Mouse (Mus musculus) forebrain, embryonic 15.5 days (tissue): ENCODE measurements around the gene Gm10392. TPM values are rescaled to one million over a fixed set of nuclear protein-coding genes. Genes with fewer than 3 reads are reported as not detected.

Experiments used
- ATAC-seq: fragments of 200-750 bp; cut with Nextera tagmentation; replicated peaks from 2 replicates; pipeline ENCODE4 v1.8.0; 2017; ENCODE audit warnings: mild to moderate bottlenecking, moderate TSS enrichment, moderate library complexity
- H3K27ac ChIP-seq: fragments of 300-500 bp; sonication (generic); replicated peaks from 2 replicates; pipeline ENCODE4 v1.5.1; 2015; ENCODE audit warnings: mild to moderate bottlenecking, inconsistent platforms
- H3K27me3 ChIP-seq: fragments of 300-500 bp; sonication (generic); 2 replicates; pipeline ENCODE4 v1.6.1; 2015; ENCODE audit warnings: inconsistent platforms
- H3K36me3 ChIP-seq: fragments of 300-500 bp; sonication (generic); 2 replicates; pipeline ENCODE4 v1.6.1; 2015; ENCODE audit warnings: mild to moderate bottlenecking, inconsistent platforms
- H3K4me1 ChIP-seq: fragments of 300-500 bp; sonication (generic); 2 replicates; pipeline ENCODE4 v1.6.1; 2015; ENCODE audit warnings: inconsistent platforms
- H3K4me2 ChIP-seq: fragments of 300-500 bp; sonication (generic); replicated peaks from 2 replicates; pipeline ENCODE4 v1.6.1; 2015; ENCODE audit warnings: mild to moderate bottlenecking, inconsistent platforms
- H3K4me3 ChIP-seq: fragments of 300-500 bp; sonication (generic); 2 replicates; pipeline ENCODE4 v1.5.1; 2015; ENCODE audit warnings: mild to moderate bottlenecking, inconsistent platforms
- H3K9ac ChIP-seq: fragments of 300-500 bp; sonication (generic); replicated peaks from 2 replicates; pipeline ENCODE4 v1.6.1; 2015; ENCODE audit warnings: mild to moderate bottlenecking, inconsistent platforms
- H3K9me3 ChIP-seq: fragments of 300-500 bp; sonication (generic); 2 replicates; pipeline ENCODE4 v1.6.1; 2016; ENCODE audit warnings: inconsistent platforms
- WGBS: fragments of 180-500 bp; shearing (Covaris S2); methylation state at CpG from one replicate; pipeline ENCODE4 v1.1.7; 2015; ENCODE audit warnings: mixed read lengths; 5-methylcytosine and 5-hydroxymethylcytosine counted together
- polyA plus RNA-seq: library from polyadenylated mRNA; unstranded; fragments of >200 nt; fragmentation: Nextera tagmentation; extraction: Ambion mirVana; gene quantifications from 2 replicates; pipeline ENCODE4 v1.2.1, GENCODE M21; 2015

The Gm10392 gene
- polyA plus RNA-seq, 1 experiment from 2014 or later, result not detected

GRCm38 (mm10) chr11:77515637-77516552, 3.1 kb downstream of the Gm10392 start, which contains the start of gene Trp53i13:
Gene Trp53i13 (minus strand): TSS chr11:77515980.
- H3K9me3 ChIP-seq, result no peaks in the 10 kb centered on the region
- WGBS, result 10% methylated on average over 39 of the region's 39 CpGs
- no peak; the same call in 1 of the 2 replicates for ATAC-seq
- no peak within 1 kb of the TSS for H3K27ac ChIP-seq
- H3K4me2 ChIP-seq, result peak within 1 kb of the TSS; percentile 88
- H3K27me3 ChIP-seq, result peaks cover 21% of the 10 kb centered on the region; the same call in 1 of the 2 replicates
- H3K36me3 ChIP-seq, result no peaks in the 10 kb centered on the region
- H3K4me1 ChIP-seq, result peaks cover 39% of the 10 kb centered on the region
- peak within 1 kb of the TSS; percentile 50 for H3K4me3 ChIP-seq
- H3K9ac ChIP-seq, result peak within 1 kb of the TSS; percentile 44

GRCm38 (mm10) chr11:77514832-77515636, 4.0 kb downstream of the Gm10392 start, which contains the start of gene Abhd15:
Gene Abhd15 (plus strand): TSS chr11:77515121.
- peak; percentile 49 for ATAC-seq
- Histone ChIP-seq H3K36me3 (no peaks in the 10 kb centered on the region), H3K27me3 (peaks cover 21% of the 10 kb centered on the region; the same call in 1 of the 2 replicates), H3K9me3 (no peaks in the 10 kb centered on the region), H3K27ac (no peak within 1 kb of the TSS), H3K4me2 (peak within 1 kb of the TSS; percentile 88), H3K9ac (peak within 1 kb of the TSS; percentile 44), H3K4me3 (peak within 1 kb of the TSS; percentile 50), H3K4me1 (peaks cover 35% of the 10 kb centered on the region)
- under 1% methylated on average over 72 of the region's 72 CpGs for WGBS

GRCm38 (mm10) chr11:77514281-77514831, 4.6 kb downstream of the Gm10392 start:
- Histone ChIP-seq H3K9ac (0 out of 2 replicates have a peak overlapping the region, but pooled peaks have one; percentile 44), H3K4me2 (peak overlapping the region; percentile 88), H3K27me3 (peaks cover 21% of the 10 kb centered on the region; the same call in 1 of the 2 replicates), H3K4me3 (peak overlapping the region; percentile 50), H3K9me3 (no peaks in the 10 kb centered on the region), H3K27ac (no peak overlapping the region), H3K36me3 (no peaks in the 10 kb centered on the region), H3K4me1 (peaks cover 35% of the 10 kb centered on the region)
- ATAC-seq, result no peak
- 10% methylated on average over 19 of the region's 19 CpGs for WGBS

- Histone ChIP-seq H3K4me3 (peak overlapping the region; percentile 78), H3K36me3 (no peaks in the 10 kb centered on the region), H3K27me3 (peaks cover 21% of the 10 kb centered on the region; the same call in 1 of the 2 replicates), H3K9me3 (no peaks in the 10 kb centered on the region), H3K27ac (peak overlapping the region; percentile 42; the same call in 1 of the 2 replicates), H3K9ac (0 out of 2 replicates have a peak overlapping the region, but pooled peaks have one; percentile 16), H3K4me1 (peaks cover 35% of the 10 kb centered on the region), H3K4me2 (peak overlapping the region; percentile 88)
- WGBS, result 9% methylated on average over 10 of the region's 10 CpGs
- no peak for ATAC-seq
Observed at GRCm38 (mm10) chr11:77513811-77514170, 5.2 kb downstream of the Gm10392 start.

GRCm38 (mm10) chr11:77512891-77513810, 5.8 kb downstream of the Gm10392 start:
- no peaks in the 10 kb centered on the region for H3K9me3 ChIP-seq
- peak overlapping the region; percentile 78 for H3K4me3 ChIP-seq
- peaks cover 40% of the 10 kb centered on the region for H3K4me1 ChIP-seq
- ATAC-seq, result peak; percentile 53
- H3K4me2 ChIP-seq, result peak overlapping the region; percentile 88
- peak overlapping the region; percentile 58 for H3K9ac ChIP-seq
- H3K27me3 ChIP-seq, result peaks cover 21% of the 10 kb centered on the region; the same call in 1 of the 2 replicates
- WGBS, result under 1% methylated on average over 71 of the region's 84 CpGs
- H3K27ac ChIP-seq, result peak overlapping the region; percentile 42; the same call in 1 of the 2 replicates
- no peaks in the 10 kb centered on the region for H3K36me3 ChIP-seq

GRCm38 (mm10) chr11:77511336-77511735, 7.7 kb downstream of the Gm10392 start:
- Histone ChIP-seq H3K27ac (no peak overlapping the region), H3K4me2 (no peak overlapping the region), H3K4me3 (no peak overlapping the region), H3K9me3 (no peaks in the 10 kb centered on the region), H3K36me3 (peaks cover 12% of the 10 kb centered on the region), H3K27me3 (peaks cover 19% of the 10 kb centered on the region; the same call in 1 of the 2 replicates), H3K9ac (no peak overlapping the region), H3K4me1 (peaks cover 42% of the 10 kb centered on the region)
- ATAC-seq, result no peak
- 85% methylated on average over 5 of the region's 5 CpGs for WGBS

GRCm38 (mm10) chr11:77508068-77509021, 10.7 kb downstream of the Gm10392 start:
- Histone ChIP-seq H3K27ac (no peak overlapping the region), H3K9me3 (no peaks in the 10 kb centered on the region), H3K36me3 (peaks cover 42% of the 10 kb centered on the region), H3K4me2 (peak overlapping the region; percentile 70), H3K4me1 (peaks cover 15% of the 10 kb centered on the region), H3K4me3 (peak overlapping the region; percentile 41), H3K27me3 (no peaks in the 10 kb centered on the region), H3K9ac (peak overlapping the region; percentile 47)
- peak; percentile 61 for ATAC-seq
- WGBS, result 21% methylated on average over 49 of the region's 49 CpGs

- H3K4me1 ChIP-seq, result peaks cover 11% of the 10 kb centered on the region
- no peaks in the 10 kb centered on the region for H3K9me3 ChIP-seq
- H3K27ac ChIP-seq, result no peak overlapping the region
- H3K9ac ChIP-seq, result no peak overlapping the region
- WGBS, result 76% methylated on average over 4 of the region's 4 CpGs
- no peak overlapping the region for H3K4me2 ChIP-seq
- 0 out of 2 replicates have a peak, but pooled peaks have one; percentile 18 for ATAC-seq
- H3K4me3 ChIP-seq, result no peak overlapping the region
- H3K27me3 ChIP-seq, result no peaks in the 10 kb centered on the region
- H3K36me3 ChIP-seq, result peaks cover 51% of the 10 kb centered on the region
Observed at GRCm38 (mm10) chr11:77507426-77507825, 11.6 kb downstream of the Gm10392 start.

- Histone ChIP-seq H3K27me3 (no peaks in the 10 kb centered on the region), H3K4me1 (peaks cover 7% of the 10 kb centered on the region), H3K9me3 (no peaks in the 10 kb centered on the region), H3K36me3 (peaks cover 56% of the 10 kb centered on the region), H3K9ac (no peak overlapping the region), H3K4me3 (no peak overlapping the region), H3K4me2 (no peak overlapping the region), H3K27ac (no peak overlapping the region)
- WGBS, result 86% methylated on average over 6 of the region's 6 CpGs
- ATAC-seq, result no peak
Observed at GRCm38 (mm10) chr11:77506941-77507340, 12.1 kb downstream of the Gm10392 start.

GRCm38 (mm10) chr11:77506273-77506672, 12.7 kb downstream of the Gm10392 start:
- no peak overlapping the region for H3K9ac ChIP-seq
- peaks cover 57% of the 10 kb centered on the region for H3K36me3 ChIP-seq
- H3K27ac ChIP-seq, result no peak overlapping the region
- no peaks in the 10 kb centered on the region for H3K9me3 ChIP-seq
- no peaks in the 10 kb centered on the region for H3K27me3 ChIP-seq
- no peak for ATAC-seq
- no peak overlapping the region for H3K4me3 ChIP-seq
- H3K4me2 ChIP-seq, result no peak overlapping the region
- H3K4me1 ChIP-seq, result peaks cover 7% of the 10 kb centered on the region
- 85% methylated on average over 14 of the region's 14 CpGs for WGBS
